Mouse (Mus musculus) activated CD4-positive, CD25-positive, alpha-beta regulatory T cell (primary cell): ENCODE data around the gene Olfr1297. TPM values are rescaled to one million over a fixed set of nuclear protein-coding genes. Genes with fewer than 3 reads are reported as not detected.

Experiments
- polyA plus RNA-seq, 2 experiments: library from polyadenylated mRNA; unstranded; fragments of 100-300 nt; shearing (Covaris generic); gene quantifications; one replicate each; pipeline ENCODE4 v1.2.1; 2017

Olfr1297 gene
- polyA plus RNA-seq = not detected

DNA sequence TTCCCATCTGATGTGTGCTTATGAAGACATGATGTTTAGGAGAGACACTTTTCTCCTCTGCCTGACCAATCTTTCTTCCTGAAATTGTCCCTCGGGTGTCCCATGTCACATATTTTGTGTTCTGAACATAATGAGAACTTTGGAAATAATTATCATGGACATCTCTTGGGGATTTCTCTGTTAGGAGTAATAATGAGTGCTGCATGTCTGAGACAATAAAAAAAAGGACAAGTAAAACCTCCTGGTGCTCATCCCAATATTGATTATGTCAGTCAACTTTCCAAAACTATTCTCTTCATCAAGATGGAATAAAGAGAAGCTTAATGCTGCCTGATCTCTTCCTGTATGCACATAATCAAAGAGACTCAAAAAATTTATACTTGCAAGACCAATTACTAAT lies at the start of gene Olfr1297:
Olfr1297 (minus strand) TSS at position 101 of the 400 bp plus-strand sequence.

GRCm38 (mm10) chr2:111661119-111661518 lies 34.8 kb upstream of the Olfr1297 start, which contains the start of gene Olfr1299:
TSS of gene Olfr1299 (plus strand) at chr2:111661419.

GRCm38 (mm10) chr2:111649101-111649500 lies 22.8 kb upstream of the Olfr1297 start, which contains the start of gene Olfr1298:
TSS of gene Olfr1298 (minus strand) at chr2:111649201.

GRCm38 (mm10) chr2:111569581-111569980 lies 56.7 kb downstream of the Olfr1297 start, which contains the start of gene Olfr1295:
TSS of gene Olfr1295 (minus strand) at chr2:111569681.

Other genes starting within 250 kb of the Olfr1297 start
- gene Olfr1286, start 203.4 kb downstream of the Olfr1297 start, polyA plus RNA-seq = not detected
- not detected for gene Olfr1287, start 177.4 kb downstream of the Olfr1297 start, polyA plus RNA-seq
- not detected for gene Olfr1288, start 152.4 kb downstream of the Olfr1297 start, polyA plus RNA-seq
- not detected for gene Olfr1289, start 145.7 kb downstream of the Olfr1297 start, polyA plus RNA-seq
- gene Olfr1290, start 132.7 kb downstream of the Olfr1297 start, polyA plus RNA-seq = not detected
- gene Olfr1291-ps1, start 129.3 kb downstream of the Olfr1297 start, polyA plus RNA-seq = under 1 TPM in 1 of 2 experiments, not detected in 1; 0.29 TPM
- under 1 TPM in 1 of 2 experiments, not detected in 1; 0.29 TPM for gene Olfr1293-ps, start 101.3 kb downstream of the Olfr1297 start, polyA plus RNA-seq
- not detected for gene Olfr1294, start 86.2 kb downstream of the Olfr1297 start, polyA plus RNA-seq
- not detected for gene Olfr1295, start 56.8 kb downstream of the Olfr1297 start, polyA plus RNA-seq
- gene Olfr1298, start 22.7 kb upstream of the Olfr1297 start, polyA plus RNA-seq = not detected
- not detected for gene Olfr1299, start 34.9 kb upstream of the Olfr1297 start, polyA plus RNA-seq
- gene Olfr1301, start 124.5 kb upstream of the Olfr1297 start, polyA plus RNA-seq = not detected
- under 1 TPM in 1 of 2 experiments, not detected in 1; 0.34 TPM for gene Olfr1302, start 150.9 kb upstream of the Olfr1297 start, polyA plus RNA-seq
- gene Olfr1303, start 193.8 kb upstream of the Olfr1297 start, polyA plus RNA-seq = not detected